Mouse (Mus musculus) midbrain, embryonic 10.5 days (tissue): ENCODE results near the gene Fam49a. TPM values are rescaled to one million over a fixed set of nuclear protein-coding genes. Genes with fewer than 3 reads are reported as not detected.
A peak's percentile ranks its signal among the peaks of the same experiment; 100 is the strongest.

Experiments used
- DNase-seq: peaks from one replicate; pipeline ENCODE4 v3.0.0-alpha.2; 2017; ENCODE audit warnings: low spot score
- H3K27ac ChIP-seq: fragments of 300-500 bp; sonication (generic); replicated peaks from 2 replicates; pipeline ENCODE4 v1.5.1; 2016; ENCODE audit warnings: mild to moderate bottlenecking
- H3K27me3 ChIP-seq: fragments of 300-500 bp; sonication (generic); 2 replicates; pipeline ENCODE4 v1.6.1; 2016; ENCODE audit warnings: low read depth, mild to moderate bottlenecking; ENCODE audit not compliant: poor library complexity, severe bottlenecking
- H3K36me3 ChIP-seq: fragments of 300-500 bp; sonication (generic); 2 replicates; pipeline ENCODE4 v1.6.1; 2016; ENCODE audit warnings: mild to moderate bottlenecking, moderate library complexity
- H3K4me1 ChIP-seq: fragments of 300-500 bp; sonication (generic); 2 replicates; pipeline ENCODE4 v1.6.1; 2016
- H3K4me3 ChIP-seq: fragments of 300-500 bp; sonication (generic); 2 replicates; pipeline ENCODE4 v1.5.1; 2016; ENCODE audit warnings: mild to moderate bottlenecking, moderate library complexity
- H3K9me3 ChIP-seq: fragments of 300-500 bp; sonication (generic); replicated peaks from 2 replicates; pipeline ENCODE4 v1.6.1; 2016; ENCODE audit warnings: mild to moderate bottlenecking
- WGBS: fragments of 180-500 bp; shearing (Covaris S2); methylation state at CpG from one replicate; pipeline ENCODE4 v1.1.7; 2016; 5-methylcytosine and 5-hydroxymethylcytosine counted together
- polyA plus RNA-seq: library from polyadenylated mRNA; unstranded; fragments of >200 nt; fragmentation: Nextera tagmentation; extraction: Ambion mirVana; gene quantifications from 2 replicates; pipeline ENCODE4 v1.2.1, GENCODE M21; 2016

Gene Fam49a
- polyA plus RNA-seq, 1 experiment from 2014 or later, result 9.2 TPM

- no peaks in the 10 kb centered on the region for H3K27me3 ChIP-seq
- no peaks in the 10 kb centered on the region for H3K36me3 ChIP-seq
- H3K27ac ChIP-seq, result no peak overlapping the region
- WGBS, result 76% methylated on average over 10 of the region's 10 CpGs
- H3K4me3 ChIP-seq, result no peak overlapping the region
- DNase-seq, result no peak
- no peaks in the 10 kb centered on the region for H3K9me3 ChIP-seq
- no peaks in the 10 kb centered on the region; the same call in 1 of the 2 replicates for H3K4me1 ChIP-seq
Observed at GRCm38 (mm10) chr12:12354115-12354653, 92.2 kb downstream of the Fam49a start.

GRCm38 (mm10) chr12:12356048-12356447, 94.1 kb downstream of the Fam49a start:
- WGBS, result 89% methylated on average over 9 of the region's 9 CpGs

DNA sequence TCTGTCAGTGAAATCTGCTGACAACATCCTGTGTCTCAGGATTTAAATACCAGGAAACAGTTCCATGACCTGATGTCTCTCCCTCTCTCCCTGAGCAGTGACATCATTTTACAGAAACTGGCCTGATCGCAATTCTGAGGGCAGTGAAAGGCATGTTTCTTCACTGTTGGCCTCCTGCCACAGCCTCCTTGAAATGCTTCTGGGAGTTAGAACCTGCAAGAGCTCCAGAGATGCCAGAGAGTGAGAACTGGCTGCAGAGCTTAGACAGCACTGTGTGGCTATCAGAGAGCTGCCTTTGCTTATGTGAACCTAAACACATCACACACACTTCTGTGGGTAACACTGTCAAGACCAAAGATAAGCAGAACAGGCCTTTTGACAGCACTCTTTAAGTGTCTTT, 94.5 kb downstream of the Fam49a start:
- DNase-seq, result no peak
- Histone ChIP-seq H3K4me1 (no peaks in the 10 kb centered on the region; the same call in 1 of the 2 replicates), H3K27ac (no peak overlapping the region), H3K4me3 (no peak overlapping the region), H3K9me3 (no peaks in the 10 kb centered on the region), H3K27me3 (no peaks in the 10 kb centered on the region), H3K36me3 (no peaks in the 10 kb centered on the region)
- 97% methylated on average over 1 of the region's 1 CpGs for WGBS

More at GRCm38 (mm10) chr12:12356048-12356447, 94.1 kb downstream of the Fam49a start:
- no peaks in the 10 kb centered on the region for H3K9me3 ChIP-seq
- no peaks in the 10 kb centered on the region for H3K36me3 ChIP-seq
- DNase-seq, result no peak
- no peak overlapping the region for H3K4me3 ChIP-seq
- no peaks in the 10 kb centered on the region for H3K27me3 ChIP-seq
- H3K27ac ChIP-seq, result no peak overlapping the region
- no peaks in the 10 kb centered on the region; the same call in 1 of the 2 replicates for H3K4me1 ChIP-seq

GRCm38 (mm10) chr12:12356946-12357345, 95.0 kb downstream of the Fam49a start:
- H3K27me3 ChIP-seq, result no peaks in the 10 kb centered on the region
- DNase-seq, result no peak
- no peaks in the 10 kb centered on the region; the same call in 1 of the 2 replicates for H3K4me1 ChIP-seq
- H3K36me3 ChIP-seq, result no peaks in the 10 kb centered on the region
- no peaks in the 10 kb centered on the region for H3K9me3 ChIP-seq
- no peak overlapping the region for H3K27ac ChIP-seq
- no peak overlapping the region for H3K4me3 ChIP-seq
- 90% methylated on average over 5 of the region's 5 CpGs for WGBS

- no peak for DNase-seq
- no peak overlapping the region for H3K27ac ChIP-seq
- no peaks in the 10 kb centered on the region for H3K4me1 ChIP-seq
- no peaks in the 10 kb centered on the region for H3K27me3 ChIP-seq
- WGBS, result 97% methylated on average over 5 of the region's 5 CpGs
- H3K9me3 ChIP-seq, result no peaks in the 10 kb centered on the region
- 0 out of 2 replicates have a peak, but pooled peaks cover 3% of the 10 kb centered on the region for H3K36me3 ChIP-seq
- no peak overlapping the region for H3K4me3 ChIP-seq
Observed at GRCm38 (mm10) chr12:12359923-12360322, 98.0 kb downstream of the Fam49a start.

DNA sequence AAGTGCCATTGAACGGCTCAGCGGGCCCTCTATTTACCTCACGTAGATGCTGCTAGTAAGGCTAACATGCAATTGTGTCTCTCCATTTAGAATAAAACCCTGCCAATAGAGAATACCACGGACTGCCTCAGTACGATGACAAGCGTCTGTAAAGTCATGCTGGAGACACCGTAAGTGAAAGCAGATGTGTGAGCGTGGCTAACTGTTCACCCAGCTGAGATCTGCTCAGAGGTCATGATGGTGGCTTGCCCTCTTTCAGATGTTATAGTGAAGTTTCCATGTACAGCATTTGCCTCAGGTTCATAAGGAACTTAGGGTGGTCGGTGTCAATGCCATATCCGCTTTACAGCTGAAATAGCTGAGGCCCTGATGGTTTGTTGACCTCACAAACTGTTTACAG, 100.4 kb downstream of the Fam49a start:
- Histone ChIP-seq H3K36me3 (0 out of 2 replicates have a peak, but pooled peaks cover 5% of the 10 kb centered on the region), H3K27ac (no peak overlapping the region), H3K9me3 (no peaks in the 10 kb centered on the region), H3K27me3 (no peaks in the 10 kb centered on the region), H3K4me1 (no peaks in the 10 kb centered on the region), H3K4me3 (no peak overlapping the region)
- DNase-seq, result no peak
- 83% methylated on average over 10 of the region's 10 CpGs for WGBS

DNA sequence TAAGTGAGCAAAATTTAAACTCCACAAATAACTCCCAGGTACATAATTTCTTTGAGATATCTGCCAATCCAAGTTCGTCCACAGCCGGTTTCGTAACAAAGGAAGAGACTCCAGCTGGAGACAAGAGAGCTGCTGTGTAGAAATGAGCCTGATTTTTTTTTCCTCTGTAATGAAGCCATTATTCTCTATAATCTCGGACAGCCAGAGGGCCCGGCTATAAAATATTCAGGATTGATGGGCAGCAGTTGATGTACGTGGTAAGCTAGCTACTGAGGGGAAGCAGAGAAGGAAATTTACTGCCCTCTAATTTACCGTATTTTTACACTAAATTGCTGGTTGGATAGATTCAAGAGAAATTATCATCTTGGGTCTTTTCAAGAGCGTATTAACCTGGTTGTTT, 102.3 kb downstream of the Fam49a start:
- Histone ChIP-seq H3K27ac (no peak overlapping the region), H3K27me3 (no peaks in the 10 kb centered on the region), H3K9me3 (no peaks in the 10 kb centered on the region), H3K4me3 (no peak overlapping the region), H3K36me3 (0 out of 2 replicates have a peak, but pooled peaks cover 5% of the 10 kb centered on the region), H3K4me1 (no peaks in the 10 kb centered on the region)
- 91% methylated on average over 8 of the region's 8 CpGs for WGBS
- no peak for DNase-seq

- Histone ChIP-seq H3K4me1 (no peaks in the 10 kb centered on the region), H3K4me3 (no peak overlapping the region), H3K36me3 (0 out of 2 replicates have a peak, but pooled peaks cover 5% of the 10 kb centered on the region), H3K27me3 (no peaks in the 10 kb centered on the region), H3K27ac (no peak overlapping the region), H3K9me3 (no peaks in the 10 kb centered on the region)
- WGBS, result 89% methylated on average over 5 of the region's 5 CpGs
- DNase-seq, result no peak
Observed at GRCm38 (mm10) chr12:12367423-12367822, 105.5 kb downstream of the Fam49a start.

GRCm38 (mm10) chr12:12373111-12373862, 111.3 kb downstream of the Fam49a start:
- 92% methylated on average over 11 of the region's 11 CpGs for WGBS

DNA sequence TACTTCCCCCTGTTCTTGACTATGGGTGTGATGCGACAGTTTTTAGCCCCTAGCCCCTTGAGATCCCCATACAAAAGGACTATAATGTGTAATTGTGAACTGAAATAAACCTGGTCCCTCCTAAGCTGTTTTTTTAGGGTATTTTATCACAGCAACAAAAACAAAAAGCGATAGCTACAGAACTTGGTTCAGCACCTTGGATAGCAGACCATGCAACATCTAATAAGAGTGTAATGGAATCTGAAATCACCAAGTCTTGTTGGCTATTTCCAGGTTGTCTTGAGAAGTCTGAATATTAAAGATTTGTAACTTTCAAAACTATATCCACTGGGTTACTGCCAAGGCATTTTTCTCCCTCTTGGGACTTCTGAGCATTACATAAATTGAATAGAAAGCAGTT, 117.1 kb downstream of the Fam49a start:
- no peaks in the 10 kb centered on the region for H3K9me3 ChIP-seq
- 55% methylated on average over 2 of the region's 2 CpGs for WGBS
- H3K27ac ChIP-seq, result no peak overlapping the region
- H3K4me1 ChIP-seq, result no peaks in the 10 kb centered on the region
- no peak for DNase-seq
- no peaks in the 10 kb centered on the region for H3K27me3 ChIP-seq
- H3K4me3 ChIP-seq, result no peak overlapping the region
- H3K36me3 ChIP-seq, result no peaks in the 10 kb centered on the region

More at GRCm38 (mm10) chr12:12373111-12373862, 111.3 kb downstream of the Fam49a start:
- no peaks in the 10 kb centered on the region for H3K27me3 ChIP-seq
- H3K36me3 ChIP-seq, result no peaks in the 10 kb centered on the region
- H3K4me1 ChIP-seq, result no peaks in the 10 kb centered on the region
- H3K27ac ChIP-seq, result no peak overlapping the region
- no peaks in the 10 kb centered on the region for H3K9me3 ChIP-seq
- DNase-seq, result no peak
- H3K4me3 ChIP-seq, result no peak overlapping the region

DNA sequence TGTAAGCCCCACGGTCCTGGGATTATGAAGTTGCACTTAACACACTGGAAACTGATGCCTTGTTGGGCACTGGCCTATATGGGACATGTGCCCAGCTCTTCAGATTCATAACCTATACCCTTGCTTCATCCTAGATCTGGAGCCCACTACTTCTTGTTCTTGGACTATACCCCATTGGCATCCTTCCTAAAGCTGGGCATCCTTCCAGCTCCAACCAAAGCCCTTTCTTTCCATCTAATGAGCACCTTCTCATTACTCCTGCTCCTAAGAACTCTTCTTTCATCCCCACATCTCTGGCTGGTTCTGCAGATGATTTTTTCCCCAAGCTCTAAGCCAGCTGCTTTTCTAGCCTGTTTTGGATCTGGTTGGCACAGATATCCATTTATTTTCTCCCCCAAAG, 127.3 kb downstream of the Fam49a start:
- H3K36me3 ChIP-seq, result no peaks in the 10 kb centered on the region
- H3K4me3 ChIP-seq, result no peak overlapping the region
- 96% methylated on average over 1 of the region's 1 CpGs for WGBS
- DNase-seq, result no peak
- no peaks in the 10 kb centered on the region for H3K27me3 ChIP-seq
- H3K4me1 ChIP-seq, result peaks cover 4% of the 10 kb centered on the region; the same call in 1 of the 2 replicates
- no peak overlapping the region for H3K27ac ChIP-seq
- H3K9me3 ChIP-seq, result no peaks in the 10 kb centered on the region

DNA sequence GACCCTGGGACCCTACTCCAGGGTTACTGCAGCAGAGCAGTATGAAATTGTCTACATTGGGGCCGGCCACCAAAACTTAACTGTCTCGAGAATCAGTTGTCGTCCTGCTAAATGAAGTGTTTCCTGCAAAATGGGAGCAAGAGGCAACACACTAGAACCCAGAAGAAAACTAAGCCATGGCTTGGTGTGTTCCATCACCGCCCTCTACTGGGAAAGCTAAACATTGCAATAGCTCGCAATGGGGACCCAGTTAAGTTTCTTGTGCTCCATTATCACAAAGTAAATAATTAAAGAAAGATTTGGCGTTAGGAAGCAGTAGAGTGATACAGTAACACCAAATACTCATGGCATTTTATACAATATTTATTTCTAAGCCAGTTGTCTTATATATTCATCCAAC, 134.3 kb downstream of the Fam49a start:
- H3K27me3 ChIP-seq, result no peaks in the 10 kb centered on the region
- H3K27ac ChIP-seq, result no peak overlapping the region
- peaks cover 4% of the 10 kb centered on the region; the same call in 1 of the 2 replicates for H3K4me1 ChIP-seq
- peak; percentile 30 for DNase-seq
- no peak overlapping the region for H3K4me3 ChIP-seq
- no peaks in the 10 kb centered on the region for H3K36me3 ChIP-seq
- H3K9me3 ChIP-seq, result no peaks in the 10 kb centered on the region
- 38% methylated on average over 6 of the region's 6 CpGs for WGBS

DNA sequence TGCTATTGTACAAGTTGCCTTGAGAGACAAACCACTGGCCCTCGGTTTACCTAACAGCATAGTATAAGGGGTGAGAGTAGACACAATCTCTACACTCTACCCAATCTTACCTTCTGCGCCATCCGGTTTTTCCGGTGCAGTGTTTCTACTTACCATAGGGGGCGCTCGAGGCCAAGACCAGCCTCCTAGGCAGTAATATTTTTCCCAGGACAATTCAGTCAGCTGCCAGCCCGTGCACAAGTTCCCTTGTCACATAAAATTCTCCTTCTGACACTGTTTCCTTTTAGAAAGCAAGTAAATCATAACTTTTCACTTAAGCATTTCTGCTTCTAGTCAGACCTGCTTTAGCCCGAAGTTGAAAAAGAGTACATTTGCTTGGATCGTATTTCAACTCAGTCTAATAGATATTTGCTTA, 139.1 kb downstream of the Fam49a start:
- H3K27ac ChIP-seq, result no peak overlapping the region
- H3K4me3 ChIP-seq, result no peak overlapping the region
- H3K9me3 ChIP-seq, result no peaks in the 10 kb centered on the region
- H3K27me3 ChIP-seq, result no peaks in the 10 kb centered on the region
- peak; percentile 34 for DNase-seq
- WGBS, result 58% methylated on average over 9 of the region's 9 CpGs
- H3K4me1 ChIP-seq, result 0 out of 2 replicates have a peak, but pooled peaks cover 2% of the 10 kb centered on the region
- H3K36me3 ChIP-seq, result no peaks in the 10 kb centered on the region
